Mouse (Mus musculus) cerebellum, postnatal 36 days (tissue): ENCODE measurements around the gene Eprs.

ENCODE experiments used
- DNase-seq, 2 experiments: peaks; one replicate each; pipeline ENCODE4 v3.0.0; 2021 to 2022; ENCODE audit warnings: mixed read lengths in 2 of 2

Gene Eprs

GRCm38 (mm10) chr1:185363526-185364182, 810 bp downstream of the Eprs start:
- DNase-seq, result peak; percentile 20 to 38

GRCm38 (mm10) chr1:185364183-185364540, 1.3 kb downstream of the Eprs start:
- DNase-seq, result no peak

- DNase-seq, result no peak
Observed at GRCm38 (mm10) chr1:185367383-185367782, 4.5 kb downstream of the Eprs start.

- no peak for DNase-seq
Observed at GRCm38 (mm10) chr1:185369979-185370378, 7.1 kb downstream of the Eprs start.

- no peak for DNase-seq
Observed at GRCm38 (mm10) chr1:185376390-185376789, 13.5 kb downstream of the Eprs start.

- no peak for DNase-seq
Observed at GRCm38 (mm10) chr1:185377429-185377828, 14.6 kb downstream of the Eprs start.

GRCm38 (mm10) chr1:185401615-185402014, 38.8 kb downstream of the Eprs start:
- DNase-seq, result no peak

- DNase-seq, result peak in 1 of 2 experiments; percentile 20
Observed at GRCm38 (mm10) chr1:185404021-185404420, 41.2 kb downstream of the Eprs start.

- DNase-seq, result no peak
Observed at GRCm38 (mm10) chr1:185405921-185406320, 43.1 kb downstream of the Eprs start.

- no peak for DNase-seq
Observed at GRCm38 (mm10) chr1:185409831-185410230, 47.0 kb downstream of the Eprs start.

GRCm38 (mm10) chr1:185418011-185418410, 55.2 kb downstream of the Eprs start:
- no peak for DNase-seq

DNA sequence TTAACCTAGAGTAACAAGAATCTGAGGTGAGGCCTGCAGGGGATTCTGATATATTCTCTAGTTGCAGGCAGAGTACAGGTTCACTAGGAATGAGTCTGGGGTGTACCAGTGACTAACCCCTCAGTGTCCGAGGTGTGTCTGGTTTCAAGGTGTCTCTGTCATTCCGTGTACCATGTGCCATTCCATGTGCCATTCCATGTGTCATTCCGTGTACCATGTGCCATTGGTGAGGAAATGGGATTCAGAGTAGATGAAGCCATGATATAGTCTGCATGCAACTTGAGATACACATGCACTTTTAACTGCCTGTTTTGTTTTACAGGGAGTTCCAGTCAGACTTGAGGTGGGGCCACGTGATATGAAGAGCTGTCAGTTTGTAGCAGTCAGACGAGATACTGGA, 57.0 kb downstream of the Eprs start:
- DNase-seq, result no peak

GRCm38 (mm10) chr1:185420776-185421175, 57.9 kb downstream of the Eprs start:
- DNase-seq, result no peak

DNA sequence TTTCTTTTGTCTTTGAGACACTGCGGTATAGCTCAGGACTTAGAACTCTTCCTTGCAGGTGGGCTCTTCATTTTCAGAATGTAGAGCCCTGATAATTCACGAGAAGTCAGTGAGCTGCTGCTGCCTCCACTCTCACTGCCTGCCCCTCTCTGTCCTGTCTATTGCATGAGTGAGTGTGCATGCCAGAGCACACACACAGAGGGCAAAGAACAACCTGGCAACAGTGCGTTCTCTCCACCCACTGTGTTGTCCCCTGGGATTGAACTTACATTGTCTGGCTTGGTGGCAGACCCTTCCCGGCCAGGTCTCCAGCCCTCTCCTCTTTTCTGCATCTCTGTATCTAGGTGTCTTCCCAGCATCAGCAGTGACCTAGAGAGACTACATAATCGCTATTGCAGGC, 63.7 kb downstream of the Eprs start:
- no peak for DNase-seq

DNA sequence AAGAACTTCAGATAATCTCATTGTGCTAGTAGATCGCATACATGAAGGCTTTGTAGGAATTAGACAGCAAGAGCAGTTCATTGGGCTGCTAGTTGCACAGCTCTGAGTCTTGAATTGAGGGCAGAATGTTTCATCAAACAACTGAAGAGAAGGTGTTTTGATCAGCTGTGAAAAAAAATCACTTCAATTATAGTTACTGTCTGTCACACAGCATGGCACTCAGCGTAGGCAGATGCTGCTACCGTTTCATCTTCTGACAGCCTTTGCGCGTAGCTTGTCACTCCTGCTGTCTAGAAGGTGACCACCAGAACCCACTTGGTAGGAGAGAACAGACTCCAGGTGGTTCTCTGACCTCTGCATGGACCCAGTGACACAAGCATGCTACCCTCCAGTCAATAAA, 67.6 kb downstream of the Eprs start:
- no peak for DNase-seq

GRCm38 (mm10) chr1:185431245-185431997, 68.6 kb downstream of the Eprs start:
- DNase-seq, result no peak

DNA sequence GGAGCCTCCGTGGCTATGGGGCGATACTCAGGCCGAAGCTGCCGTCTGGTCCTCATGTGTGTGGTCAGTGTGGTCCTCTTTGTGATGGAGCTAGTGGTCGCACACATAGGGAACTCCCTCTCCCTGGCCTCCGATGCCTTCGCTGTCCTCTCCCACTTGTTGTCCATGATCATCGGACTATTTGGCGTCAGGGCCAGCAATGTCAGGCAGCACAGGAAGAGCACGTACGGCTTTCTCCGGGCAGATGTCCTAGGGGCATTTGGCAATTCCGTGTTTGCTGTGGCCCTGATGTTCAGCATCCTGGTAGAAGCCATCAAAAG, 69.1 kb downstream of the Eprs start:
- DNase-seq, result no peak

DNA sequence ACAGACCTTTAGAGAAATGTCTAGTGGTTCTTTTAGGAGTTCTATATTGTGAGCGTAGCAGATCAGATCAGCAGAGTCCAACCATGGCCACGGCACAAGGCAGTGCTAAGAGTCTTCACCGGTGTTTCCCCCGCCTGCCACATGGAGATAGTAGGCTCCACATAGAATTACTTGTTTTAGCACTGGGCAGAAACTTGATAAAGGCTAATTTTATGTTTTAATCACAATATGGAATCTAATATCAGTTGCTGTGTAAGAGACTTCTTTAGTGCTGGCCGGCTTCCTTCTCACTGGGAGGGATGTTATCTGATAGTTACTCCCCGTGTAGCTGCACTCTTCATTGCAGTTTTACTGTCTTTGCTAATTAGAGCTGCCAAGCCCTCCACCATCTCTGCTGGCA, 70.3 kb downstream of the Eprs start:
- DNase-seq, result no peak

- DNase-seq, result peak; percentile 83 to 84
Observed at GRCm38 (mm10) chr1:185438841-185439580, 76.2 kb downstream of the Eprs start.

- DNase-seq, result peak; percentile 69
Observed at GRCm38 (mm10) chr1:185441703-185442472, 79.0 kb downstream of the Eprs start.

DNA sequence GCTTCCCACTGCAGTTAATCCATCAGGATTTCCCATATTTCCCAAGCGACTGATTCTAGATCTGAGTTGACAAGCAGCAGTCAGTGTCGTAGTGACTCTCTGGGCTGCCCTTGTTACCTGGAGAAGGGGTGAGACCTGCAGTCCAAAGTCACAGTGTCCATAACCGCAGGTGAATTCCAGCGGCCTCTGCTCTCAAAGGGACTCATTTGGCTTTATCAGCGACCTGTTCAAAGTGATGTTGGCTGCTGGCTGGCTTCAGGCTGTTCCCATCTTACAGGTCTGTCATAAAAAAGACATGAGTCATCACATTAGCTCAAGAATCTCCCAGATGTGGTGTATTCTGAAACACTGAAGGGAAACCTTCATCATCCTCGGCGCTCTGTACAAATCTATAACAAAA, 86.1 kb downstream of the Eprs start:
- no peak for DNase-seq

GRCm38 (mm10) chr1:185449727-185450126, 86.9 kb downstream of the Eprs start:
- no peak for DNase-seq

DNA sequence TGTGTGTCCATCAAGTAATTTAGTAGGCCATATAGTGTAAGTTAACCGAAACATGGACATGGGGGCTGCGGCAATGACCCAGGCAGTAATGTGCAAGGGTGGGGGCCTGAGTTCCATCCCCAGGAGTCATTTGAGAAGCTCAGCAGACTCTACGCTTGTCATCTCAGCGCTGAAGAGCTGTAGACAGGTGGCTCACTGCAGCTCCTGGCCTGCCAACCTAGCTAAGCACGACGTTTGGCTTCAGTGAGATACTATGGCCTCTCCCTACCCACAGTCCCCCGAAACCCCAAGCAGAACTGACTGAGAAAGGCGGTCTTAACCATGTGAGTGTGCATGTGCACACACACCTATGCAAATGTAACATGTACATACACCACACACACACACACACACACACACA, 88.2 kb downstream of the Eprs start:
- no peak for DNase-seq
